Mouse (Mus musculus): ENCODE measurements around the gene Ube2v1.

Ube2v1 gene

GRCm38 (mm10) chr2:167631591-167632448 is at the start of gene Ube2v1:
Gene Ube2v1 (minus strand): TSS chr2:167632095.
- in situ Hi-C loops (cut with MboI, MseI) = no loop called here

GRCm38 (mm10) chr2:167680657-167681056 is 48.8 kb upstream of the Ube2v1 start:
- in situ Hi-C loops (cut with MboI, MseI) = no loop called here

GRCm38 (mm10) chr2:167679902-167680430 is 48.1 kb upstream of the Ube2v1 start:
- in situ Hi-C loops (cut with MboI, MseI) = no loop called here

GRCm38 (mm10) chr2:167678600-167678999 is 46.7 kb upstream of the Ube2v1 start:
- in situ Hi-C loops (cut with MboI, MseI) = no loop called here

- in situ Hi-C loops (cut with MboI, MseI) = no loop called here
Observed at GRCm38 (mm10) chr2:167675120-167675909, 43.4 kb upstream of the Ube2v1 start.

- in situ Hi-C loops (cut with MboI, MseI) = no loop called here
Observed at GRCm38 (mm10) chr2:167672212-167672685, 40.4 kb upstream of the Ube2v1 start.

GRCm38 (mm10) chr2:167671101-167671633 is 39.3 kb upstream of the Ube2v1 start:
- in situ Hi-C loops (cut with MboI, MseI) = no loop called here

- in situ Hi-C loops (cut with MboI, MseI) = no loop called here
Observed at GRCm38 (mm10) chr2:167669398-167669797, 37.5 kb upstream of the Ube2v1 start.

- in situ Hi-C loops (cut with MboI, MseI) = no loop called here
Observed at GRCm38 (mm10) chr2:167668426-167668825, 36.5 kb upstream of the Ube2v1 start.

- in situ Hi-C loops (cut with MboI, MseI) = no loop called here
Observed at GRCm38 (mm10) chr2:167665972-167666713, 34.2 kb upstream of the Ube2v1 start.

- in situ Hi-C loops (cut with MboI, MseI) = no loop called here
Observed at GRCm38 (mm10) chr2:167662713-167663112, 30.8 kb upstream of the Ube2v1 start.

- in situ Hi-C loops (cut with MboI, MseI) = no loop called here
Observed at GRCm38 (mm10) chr2:167661270-167662203, 29.6 kb upstream of the Ube2v1 start, which contains the start of gene Gm20431. Gene Gm20431 (minus strand): TSS chr2:167661496.

- in situ Hi-C loops (cut with MboI, MseI) = no loop called here
Observed at GRCm38 (mm10) chr2:167660611-167660971, 28.7 kb upstream of the Ube2v1 start.

- in situ Hi-C loops (cut with MboI, MseI) = no loop called here
Observed at GRCm38 (mm10) chr2:167659847-167660610, 28.1 kb upstream of the Ube2v1 start.

GRCm38 (mm10) chr2:167659177-167659846 is 27.4 kb upstream of the Ube2v1 start:
- in situ Hi-C loops (cut with MboI, MseI) = no loop called here

GRCm38 (mm10) chr2:167658712-167659111 is 26.8 kb upstream of the Ube2v1 start:
- in situ Hi-C loops (cut with MboI, MseI) = no loop called here

- in situ Hi-C loops (cut with MboI, MseI) = no loop called here
Observed at GRCm38 (mm10) chr2:167657973-167658372, 26.1 kb upstream of the Ube2v1 start.

GRCm38 (mm10) chr2:167656629-167657478 is 25.0 kb upstream of the Ube2v1 start:
- in situ Hi-C loops (cut with MboI, MseI) = no loop called here

All from T-helper 2 cell (primary cell).